8 mouse cellular contexts compared by ENCODE assay signal in genomic region chr16:35869126-35869525, GRCm38 (mm10). TPM values are rescaled to one million over a fixed set of nuclear protein-coding genes. Genes with fewer than 3 reads are reported as not detected.
DNase-seq lines count a peak whose midpoint lies in the region; ATAC-seq and TF ChIP-seq lines count a peak whose summit lies in the region.

No protein-coding gene starts in this region.

- in situ Hi-C loops in Patski (cut with MboI; ENCODE audit: low pct_unique_long_range_greater_than_20kb), result loop anchor here (25.0 kb wide), 1 partner anchor 593 kb away; the partner anchor contains the start of gene Stfa3

- intact Hi-C loops in left cerebral cortex, postnatal 4 days (cut with DNase I), result no loop called here

- ATAC-seq in Patski, result peak; percentile 69
- peak; percentile 72 for ATAC-seq in inflammation-experienced regulatory T-cells, adult 6 months

- no peak for TF ChIP-seq POLR2A in lung, adult 2 months (IDR thresholded peaks at IDR 0.05; ENCODE audit: borderline replicate concordance, extremely low read depth, low read depth, low read length)

- DNase-seq in CD4-positive, CD25-positive, alpha-beta regulatory T cell, adult 2 months (ENCODE audit: low read depth, low spot score), result peak; percentile 74
- DNase-seq in Patski (ENCODE audit: low read depth, low spot score), result peak; percentile 58
- peak; percentile 46 for DNase-seq in lung, adult 2 months
- DNase-seq in frontal cortex, postnatal 36 days (ENCODE audit: low spot score in 2 of 2), result no peak
- no peak for DNase-seq in spleen, adult 12 weeks (ENCODE audit: low spot score)
- DNase-seq in left cerebral cortex, postnatal 4 days, result no peak
- DNase-seq in cerebellum, postnatal 4 days (ENCODE audit: low spot score in 2 of 2), result no peak

- peaks cover 1% of the 10 kb centered on the region for H3K27me3 ChIP-seq in Patski

- H3K4me3 ChIP-seq in lung, adult 2 months (replicated peaks; ENCODE audit: extremely low read depth, low read depth, low read length), result peak overlapping the region; percentile 31

- 2% methylated on average over 3 of the region's 3 CpGs for WGBS in lung, adult 2 months

- CTCF ChIA-PET in Patski (lab: Charles Lee), result interaction anchor here (0.7 to 1.2 kb wide), 3 partner anchors 33 to 70 kb away, joined by 3 read pairs; no protein-coding TSS in a partner anchor

- H3K4me1 ChIP-seq in lung, adult 2 months (ENCODE audit: control insufficient read depth, insufficient read depth, low read length), result peaks cover 13% of the 10 kb centered on the region

- POLR2A ChIA-PET in Patski (lab: Charles Lee), result no interaction called here

- TF ChIP-seq CTCF in Patski (IDR thresholded peaks at IDR 0.05), result peak; percentile 61
- TF ChIP-seq CTCF in lung, adult 2 months (IDR thresholded peaks at IDR 0.05; ENCODE audit: insufficient read depth, low read length), result peak; percentile 23; the same call in 1 of the 2 replicates

RNA-seq across cellular contexts. Expression of gene Parp14, which starts 2.2 kb away (rescaled TPM):
- polyA plus RNA-seq in Patski (2021), result 8.7 TPM
- 10 to 100 TPM; 36.0 to 48.6 (median 36.6) TPM for polyA plus RNA-seq in inflammation-experienced regulatory T-cells, adult 6 months (2017; shearing (Covaris generic))
- 7.5 and 10.0 TPM in 2 replicates for polyA plus RNA-seq in lung, adult 2 months (2012; rRNA removed)
- total RNA-seq in left cerebral cortex, postnatal 4 days (2021), result 1 to 10 TPM in 1 of 2 experiments, under 1 TPM in 1; 0.60 to 1.3 TPM

Comparison
In these comparisons a context has a peak if more than half of its experiments do, and no peak if none do; other contexts are left out.
1. DNase-seq: peak in CD4-positive, CD25-positive, alpha-beta regulatory T cell, adult 2 months (single experiment), Patski (single experiment) and lung, adult 2 months (single experiment); none in frontal cortex, postnatal 36 days (0 of 2), spleen, adult 12 weeks (single experiment), left cerebral cortex, postnatal 4 days (single experiment) and cerebellum, postnatal 4 days (0 of 2).